Mouse (Mus musculus): ENCODE measurements around the gene Nrxn2.

Gene Nrxn2

GRCm38 (mm10) chr19:6418233-6418879, at the start of gene Nrxn2:
Gene Nrxn2, plus strand, starts transcription at chr19:6418731.
- peak; percentile 90 for DNase-seq

DNA sequence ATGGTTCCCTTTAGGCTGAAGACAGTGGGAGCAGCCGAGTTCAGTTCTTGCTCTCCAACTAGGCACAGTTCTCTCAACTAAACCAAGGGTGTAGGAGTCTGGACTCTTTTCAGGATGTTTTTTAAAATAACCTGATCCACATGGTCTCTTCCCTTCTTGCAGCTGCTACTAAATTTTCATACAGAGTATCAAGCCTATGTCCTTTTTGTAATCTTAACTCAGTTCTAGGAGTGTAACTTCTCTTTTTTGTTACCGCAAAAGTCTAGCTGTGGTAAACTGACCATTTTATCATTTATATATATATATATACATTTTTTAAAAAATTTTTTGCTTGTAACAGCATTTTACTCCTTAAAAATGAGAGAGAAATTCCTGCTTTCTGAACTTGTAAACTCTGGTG, 48.4 kb upstream of the Nrxn2 start:
- DNase-seq: no peak

DNA sequence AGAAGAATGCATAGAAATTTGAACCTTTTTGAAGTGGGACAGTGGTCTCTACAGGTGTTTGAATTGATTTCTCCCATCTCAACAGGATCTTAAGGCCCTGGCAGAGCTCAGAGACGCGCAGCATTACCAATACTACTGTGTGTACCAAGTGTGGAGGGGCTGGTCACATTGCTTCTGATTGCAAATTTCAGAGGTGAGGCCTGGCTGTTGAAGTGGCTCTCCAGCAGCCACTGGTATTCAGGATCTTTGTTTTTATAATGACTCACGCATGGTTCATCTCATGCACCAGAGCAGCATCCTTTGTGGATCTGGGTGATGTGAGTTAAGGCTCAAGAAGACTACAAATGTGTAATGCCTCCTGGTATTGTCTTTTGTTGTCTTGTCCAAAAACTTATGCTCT, 46.1 kb upstream of the Nrxn2 start:
- DNase-seq: no peak

- peak; percentile 95 for DNase-seq
Observed at GRCm38 (mm10) chr19:6373539-6374400, 44.8 kb upstream of the Nrxn2 start.

DNA sequence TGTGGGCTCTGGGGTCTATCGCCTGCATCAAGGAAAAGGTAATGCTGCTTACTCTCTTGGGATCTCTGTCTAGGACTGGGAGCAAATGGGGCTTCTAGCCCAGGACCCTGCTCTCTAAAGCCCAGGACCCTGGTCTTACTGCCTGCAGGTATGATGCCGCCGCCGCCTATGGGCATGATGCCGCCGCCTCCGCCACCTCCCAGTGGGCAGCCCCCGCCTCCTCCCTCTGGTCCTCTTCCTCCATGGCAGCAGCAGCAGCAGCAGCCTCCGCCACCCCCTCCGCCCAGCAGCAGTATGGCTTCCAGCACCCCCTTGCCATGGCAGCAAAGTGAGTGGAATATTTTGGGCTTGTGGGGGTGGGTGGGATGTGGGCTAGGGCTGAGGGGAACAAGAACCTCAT, 44.0 kb upstream of the Nrxn2 start:
- DNase-seq: no peak

- DNase-seq: no peak
Observed at GRCm38 (mm10) chr19:6375423-6376254, 42.9 kb upstream of the Nrxn2 start.

- peak; percentile 81 for DNase-seq
Observed at GRCm38 (mm10) chr19:6376255-6376564, 42.3 kb upstream of the Nrxn2 start.

- no peak for DNase-seq
Observed at GRCm38 (mm10) chr19:6376643-6377042, 41.9 kb upstream of the Nrxn2 start.

DNA sequence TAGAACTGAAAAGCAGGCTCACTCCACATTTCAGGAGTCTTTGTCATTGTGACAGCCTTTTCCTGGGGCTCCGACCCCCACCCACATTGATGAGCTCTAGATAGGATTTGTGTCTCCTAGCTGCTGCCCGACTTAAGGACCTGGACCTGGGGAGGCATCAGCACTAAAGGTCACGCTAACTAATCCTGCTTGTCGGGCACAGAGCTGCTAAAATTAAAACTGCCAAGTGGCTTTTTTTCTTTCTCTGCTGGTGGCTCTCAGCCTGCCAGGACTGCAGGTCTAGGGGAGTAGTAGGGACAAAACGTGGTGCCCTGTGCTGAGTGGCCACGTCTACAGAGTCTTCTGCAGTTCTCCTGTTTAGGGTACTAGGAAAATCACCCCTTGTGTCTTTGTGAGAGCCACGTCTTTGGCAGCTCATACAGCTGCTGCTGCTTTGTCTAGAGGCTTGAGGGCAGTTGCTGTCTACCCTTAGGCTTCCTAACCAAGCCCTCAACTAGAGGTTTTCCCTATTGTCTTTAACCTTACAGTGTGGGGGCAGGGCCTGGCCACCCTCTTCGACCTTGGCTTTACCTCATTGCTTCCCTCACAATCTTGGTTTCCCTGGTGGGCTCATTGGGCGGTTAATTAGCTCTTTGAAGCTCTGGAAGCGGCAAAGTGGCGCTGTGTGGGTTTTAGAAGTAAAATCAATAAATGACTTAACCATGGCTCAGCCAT, 41.0 kb upstream of the Nrxn2 start:
- DNase-seq: no peak

DNA sequence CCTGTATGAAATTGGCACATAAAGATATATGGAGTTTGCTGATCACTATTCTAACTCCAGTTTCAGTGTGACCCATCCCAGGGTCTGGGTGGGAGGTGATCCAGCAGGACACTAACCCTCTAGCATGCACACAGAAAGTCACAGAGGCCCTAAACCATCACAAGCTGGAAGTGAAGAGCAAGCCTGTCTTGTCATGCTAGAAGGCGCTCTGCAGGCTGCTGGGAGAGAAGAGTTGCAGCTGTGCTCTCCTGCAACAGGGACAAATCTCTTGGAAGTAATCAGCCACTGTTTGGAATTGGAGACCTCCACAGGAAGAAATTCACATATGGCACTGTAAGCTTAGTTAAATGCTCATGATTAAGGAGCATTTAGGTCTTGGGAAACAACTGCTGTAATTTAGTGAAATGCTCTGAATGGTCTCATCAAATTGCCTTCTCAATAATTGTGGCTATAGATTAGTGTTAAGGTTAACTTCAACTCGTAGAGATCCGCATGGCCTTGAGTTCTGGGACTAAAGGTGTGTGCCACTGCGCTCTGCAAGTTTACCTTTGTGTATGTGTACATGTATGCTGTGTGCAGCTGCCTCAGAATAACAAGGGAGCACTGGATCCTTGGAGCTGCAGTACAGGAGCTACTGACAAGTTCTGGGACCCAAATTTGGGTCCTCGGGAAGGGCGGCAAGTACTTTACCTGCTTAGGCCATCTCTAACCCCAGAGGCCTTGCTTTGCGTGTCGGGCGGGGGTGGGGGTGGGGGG, 37.9 kb upstream of the Nrxn2 start:
- DNase-seq: no peak

GRCm38 (mm10) chr19:6381238-6381637, 37.3 kb upstream of the Nrxn2 start:
- DNase-seq: no peak

DNA sequence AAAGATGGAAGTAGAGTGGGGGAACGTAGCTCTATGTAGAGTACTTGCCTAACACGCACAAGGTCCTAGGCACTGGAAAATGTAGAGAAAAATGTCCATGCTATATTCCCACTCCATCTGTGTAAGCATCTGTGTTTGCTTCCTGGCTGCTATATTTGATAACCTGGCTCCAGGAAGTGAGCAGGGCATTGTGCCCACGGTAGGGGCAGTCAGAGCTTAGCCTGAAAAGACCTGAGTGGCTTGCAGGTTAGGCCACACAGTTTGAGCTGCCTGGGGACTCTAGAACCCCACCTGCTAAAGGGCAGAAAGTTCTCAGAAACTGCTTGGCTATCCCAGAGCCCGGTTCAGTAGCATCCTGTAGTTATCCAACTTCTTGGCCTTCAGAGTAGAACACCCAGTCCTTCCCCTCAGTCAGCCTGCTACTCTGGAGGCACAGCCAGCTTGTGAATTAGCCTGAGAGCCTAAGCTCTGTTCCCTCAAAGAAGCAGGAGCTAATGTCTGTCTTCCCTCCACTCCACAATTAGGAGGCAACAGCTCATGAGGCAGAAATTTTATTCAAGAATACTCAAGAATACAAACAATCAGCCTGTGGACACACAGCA, 36.1 kb upstream of the Nrxn2 start:
- no peak for DNase-seq

DNA sequence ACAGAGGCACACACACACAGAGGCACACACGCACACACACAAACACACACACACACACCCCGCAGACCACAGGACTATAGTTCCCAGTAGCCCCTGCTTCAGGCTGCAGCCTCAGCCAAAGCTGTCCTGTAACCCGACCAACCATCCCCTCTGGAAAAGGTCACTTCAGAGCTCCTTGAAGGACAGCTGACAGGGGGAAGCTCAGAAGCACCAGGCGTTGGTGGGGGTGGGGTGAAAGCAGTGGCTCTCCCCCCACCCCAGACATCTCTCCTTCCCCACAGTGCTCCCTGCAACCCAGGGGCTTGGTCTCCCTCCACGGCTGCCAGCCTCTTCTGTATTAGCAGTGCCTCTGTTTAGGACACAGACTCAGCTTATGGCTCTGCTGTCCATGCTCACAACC, 35.1 kb upstream of the Nrxn2 start:
- no peak for DNase-seq

GRCm38 (mm10) chr19:6384128-6384527, 34.4 kb upstream of the Nrxn2 start, which contains the start of gene Pygm:
Gene Pygm, plus strand, starts transcription at chr19:6384399.
- peak; percentile 90 for DNase-seq

- peak; percentile 31 for DNase-seq
Observed at GRCm38 (mm10) chr19:6384954-6385353, 33.6 kb upstream of the Nrxn2 start.

- DNase-seq: no peak
Observed at GRCm38 (mm10) chr19:6385419-6385818, 33.1 kb upstream of the Nrxn2 start.

DNA sequence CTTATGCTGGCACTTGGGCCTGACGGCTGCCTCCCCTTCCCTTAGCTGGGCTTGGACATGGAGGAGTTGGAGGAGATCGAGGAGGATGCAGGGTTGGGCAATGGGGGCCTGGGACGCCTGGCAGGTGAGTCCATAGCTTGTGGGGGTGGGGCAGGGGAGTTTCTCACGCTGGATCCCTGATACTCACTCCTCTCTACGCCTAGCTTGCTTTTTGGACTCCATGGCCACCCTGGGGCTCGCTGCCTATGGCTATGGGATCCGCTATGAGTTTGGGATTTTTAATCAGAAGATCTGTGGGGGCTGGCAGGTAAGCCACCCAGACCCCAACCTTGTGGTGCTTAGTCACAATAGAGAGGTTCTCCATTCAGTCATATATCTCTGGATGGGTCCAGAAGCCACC, 32.7 kb upstream of the Nrxn2 start:
- DNase-seq: no peak

DNA sequence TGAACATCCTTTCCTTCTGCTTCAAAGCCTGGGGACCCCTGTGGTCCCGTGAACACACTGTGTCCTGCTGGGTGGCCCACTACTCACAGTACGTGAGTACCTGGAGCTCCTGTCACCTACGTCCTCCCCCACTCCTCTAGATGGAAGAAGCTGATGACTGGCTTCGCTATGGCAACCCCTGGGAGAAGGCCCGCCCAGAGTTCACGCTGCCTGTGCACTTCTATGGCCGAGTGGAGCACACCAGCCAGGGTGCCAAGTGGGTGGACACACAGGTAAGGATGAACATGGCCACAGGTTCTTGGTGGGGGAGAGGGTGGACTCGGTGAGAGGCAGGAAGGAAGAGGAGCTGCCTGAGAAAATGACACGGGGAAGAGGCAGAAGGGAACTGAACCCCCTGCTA, 32.3 kb upstream of the Nrxn2 start:
- DNase-seq: no peak

GRCm38 (mm10) chr19:6388006-6388405, 30.5 kb upstream of the Nrxn2 start:
- DNase-seq: no peak

- no peak for DNase-seq
Observed at GRCm38 (mm10) chr19:6389803-6390202, 28.7 kb upstream of the Nrxn2 start.

- no peak for DNase-seq
Observed at GRCm38 (mm10) chr19:6390251-6390650, 28.3 kb upstream of the Nrxn2 start.

Data from kidney, postnatal 10 days (tissue).